8 mouse cellular contexts compared by ENCODE assay signal in the genomic region with DNA sequence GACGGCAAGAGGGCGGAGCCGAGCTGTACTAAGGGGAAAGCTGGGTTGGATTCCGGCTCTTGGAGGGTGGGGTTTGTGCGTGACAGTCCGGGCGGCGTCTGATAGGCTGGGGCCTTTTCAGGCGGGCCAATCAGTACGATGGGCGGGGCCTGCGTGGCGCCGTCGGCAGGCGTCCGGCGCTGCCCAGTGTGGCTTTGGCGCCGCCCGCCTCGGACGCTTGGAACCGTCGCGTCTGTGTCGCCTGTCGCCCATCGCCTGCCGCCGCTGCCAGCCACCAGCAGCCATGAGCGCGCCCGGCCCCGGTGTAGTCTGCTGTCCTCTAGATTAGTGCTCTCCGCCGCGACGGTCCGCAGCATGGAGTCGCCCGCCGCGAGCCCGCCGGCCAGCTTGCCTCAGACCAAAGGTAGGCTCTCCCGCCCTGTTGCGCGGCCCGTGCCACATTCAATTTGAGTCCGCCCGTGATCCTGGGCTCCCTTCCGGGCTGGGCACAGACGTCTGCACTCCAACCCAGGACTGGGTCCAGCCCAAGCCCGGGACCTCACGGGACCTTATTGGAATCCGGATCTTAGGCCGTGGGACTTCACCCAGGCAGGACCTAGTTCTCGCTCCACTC. TPM values are rescaled to one million over a fixed set of nuclear protein-coding genes. Genes with fewer than 3 reads are reported as not detected.
DNase-seq lines count a peak whose midpoint lies in the region; ATAC-seq and TF ChIP-seq lines count a peak whose summit lies in the region.

Map2k3 (plus strand) TSS at position 165 of the 613 bp plus-strand sequence.

- H3K27ac ChIP-seq in bone marrow, adult 2 months (ENCODE audit: control insufficient read depth, insufficient read depth, low read depth, low read length, poor library complexity) = peak within 1 kb of the TSS; percentile 88
- H3K27ac ChIP-seq in embryonic facial prominence, embryonic 15.5 days (replicated peaks) = peak within 1 kb of the TSS; percentile 76
- H3K27ac ChIP-seq in kidney, embryonic 14.5 days (ENCODE audit: low read depth, low read length) = peak within 1 kb of the TSS; percentile 75
- H3K27ac ChIP-seq in limb, embryonic 15.5 days = peak within 1 kb of the TSS; percentile 71

- ATAC-seq in embryonic facial prominence, embryonic 15.5 days (ENCODE audit: insufficient number of reproducible peaks, low FRiP score, low TSS enrichment, low read depth) = peak; percentile 97
- ATAC-seq in kidney, embryonic 14.5 days (ENCODE audit: low FRiP score, low TSS enrichment) = peak; percentile 95
- peak; percentile 95 for ATAC-seq in limb, embryonic 15.5 days (ENCODE audit: insufficient number of reproducible peaks, low FRiP score, low TSS enrichment, low read depth)

- peak within 1 kb of the TSS; percentile 66 for H3K9ac ChIP-seq in embryonic facial prominence, embryonic 15.5 days
- H3K9ac ChIP-seq in kidney, embryonic 14.5 days (ENCODE audit: low read depth, low read length) = peak within 1 kb of the TSS; percentile 86
- H3K9ac ChIP-seq in limb, embryonic 15.5 days = peak within 1 kb of the TSS; percentile 78

- under 1% methylated on average over 59 of the region's 59 CpGs for WGBS in bone marrow, adult 2 months
- WGBS in embryonic facial prominence, embryonic 15.5 days = under 1% methylated on average over 55 of the region's 59 CpGs
- under 1% methylated on average over 59 of the region's 59 CpGs for WGBS in kidney, embryonic 14.5 days
- WGBS in limb, embryonic 15.5 days = under 1% methylated on average over 58 of the region's 59 CpGs

- H3K27me3 ChIP-seq in embryonic facial prominence, embryonic 15.5 days = no peaks in the 10 kb centered on the region
- no peaks in the 10 kb centered on the region for H3K27me3 ChIP-seq in kidney, embryonic 14.5 days (ENCODE audit: control insufficient read depth, insufficient read depth, low read length)
- no peaks in the 10 kb centered on the region for H3K27me3 ChIP-seq in limb, embryonic 15.5 days

- peak; percentile 98 for TF ChIP-seq POLR2A in bone marrow, adult 2 months (IDR thresholded peaks at IDR 0.05; ENCODE audit: borderline replicate concordance, control insufficient read depth, low read depth, low read length)

- H3K36me3 ChIP-seq in embryonic facial prominence, embryonic 15.5 days = no peaks in the 10 kb centered on the region
- peaks cover 7% of the 10 kb centered on the region; the same call in 1 of the 2 replicates for H3K36me3 ChIP-seq in kidney, embryonic 14.5 days (ENCODE audit: control insufficient read depth, insufficient read depth, low read length)
- peaks cover 4% of the 10 kb centered on the region for H3K36me3 ChIP-seq in limb, embryonic 15.5 days

- no peaks in the 10 kb centered on the region for H3K9me3 ChIP-seq in embryonic facial prominence, embryonic 15.5 days (replicated peaks)
- no peaks in the 10 kb centered on the region for H3K9me3 ChIP-seq in kidney, embryonic 14.5 days (ENCODE audit: control insufficient read depth, low read length)
- H3K9me3 ChIP-seq in limb, embryonic 15.5 days = no peaks in the 10 kb centered on the region

- H3K4me2 ChIP-seq in embryonic facial prominence, embryonic 15.5 days (replicated peaks) = peak within 1 kb of the TSS; percentile 79
- H3K4me2 ChIP-seq in kidney, embryonic 14.5 days (replicated peaks; ENCODE audit: low read depth, low read length) = peak within 1 kb of the TSS; percentile 84
- H3K4me2 ChIP-seq in limb, embryonic 15.5 days = peak within 1 kb of the TSS; percentile 79

- H3K4me1 ChIP-seq in bone marrow, adult 2 months (ENCODE audit: control insufficient read depth, insufficient read depth, low read length) = peaks cover 13% of the 10 kb centered on the region
- H3K4me1 ChIP-seq in embryonic facial prominence, embryonic 15.5 days = peaks cover 50% of the 10 kb centered on the region
- peaks cover 49% of the 10 kb centered on the region for H3K4me1 ChIP-seq in kidney, embryonic 14.5 days (ENCODE audit: control insufficient read depth, insufficient read depth, low read length)
- peaks cover 54% of the 10 kb centered on the region for H3K4me1 ChIP-seq in limb, embryonic 15.5 days

- no peak for TF ChIP-seq CTCF in bone marrow, adult 2 months (IDR thresholded peaks at IDR 0.05; ENCODE audit: control insufficient read depth, insufficient read depth, low read length)

- H3K4me3 ChIP-seq in bone marrow, adult 2 months (replicated peaks; ENCODE audit: control insufficient read depth, low read depth, low read length) = peak within 1 kb of the TSS; percentile 81
- peak within 1 kb of the TSS; percentile 81 for H3K4me3 ChIP-seq in embryonic facial prominence, embryonic 15.5 days (replicated peaks)
- H3K4me3 ChIP-seq in kidney, embryonic 14.5 days (ENCODE audit: low read length) = peak within 1 kb of the TSS; percentile 91
- H3K4me3 ChIP-seq in limb, embryonic 15.5 days = peak within 1 kb of the TSS; percentile 78

- peak; percentile 94 for DNase-seq in 416B (ENCODE audit: low read depth)
- peak; percentile 96 for DNase-seq in heart, adult 9 months (ENCODE audit: low spot score in 2 of 2)
- peak; percentile 88 to 92 for DNase-seq in monocyte, adult 2 months (ENCODE audit: low read depth in 1 of 2, low spot score in 2 of 2)
- peak; percentile 97 to 98 for DNase-seq in spleen, postnatal 36 days (ENCODE audit: low spot score in 2 of 2)

RNA-seq across cellular contexts. Expression of gene Map2k3, which starts in this region (rescaled TPM):
- 68.0 and 74.9 TPM in 2 replicates for polyA plus RNA-seq in bone marrow, adult 2 months (2011; ENCODE audit: insufficient read depth, insufficient read length, low replicate concordance, missing spikeins)
- polyA plus RNA-seq in embryonic facial prominence, embryonic 15.5 days (2015; fragmentation: Nextera tagmentation; extraction: Ambion mirVana) = 102 and 113 TPM in 2 replicates
- polyA plus RNA-seq in kidney, embryonic 14.5 days (2014; fragmentation: Nextera tagmentation; extraction: Ambion mirVana) = 69.0 and 106 TPM in 2 replicates
- polyA plus RNA-seq in limb, embryonic 15.5 days (2015; fragmentation: Nextera tagmentation; extraction: Ambion mirVana) = 102 and 114 TPM in 2 replicates

Comparison
In these comparisons a context has a peak if more than half of its experiments do, and no peak if none do; other contexts are left out.
1. Peak in every context shown above with its lines: DNase-seq, ATAC-seq, H3K4me3 ChIP-seq and H3K27ac ChIP-seq.